Comparison of ENCODE assay signal across 25 mouse cellular contexts in genomic region chr1:21042461-21042860, GRCm38 (mm10). TPM values are rescaled to one million over a fixed set of nuclear protein-coding genes. Genes with fewer than 3 reads are reported as not detected.
A peak's percentile ranks its signal among the peaks of the same experiment; 100 is the strongest.
DNase-seq lines count a peak whose midpoint lies in the region; ATAC-seq and TF ChIP-seq lines count a peak whose summit lies in the region.
"Had no signal": no experiment of that assay in that cellular context is flagged by ENCODE, and none has a peak within 500 bp of the region (broad histone marks: within the 10 kb centered on the region; RNA-seq: fewer than 3 reads in every experiment).

No protein-coding gene starts in this region.

- peak overlapping the region; percentile 50 for H3K27ac ChIP-seq in gastrocnemius, adult 2 months
- H3K27ac ChIP-seq in limb, embryonic 15.5 days, result 0 out of 2 replicates have a peak overlapping the region, but pooled peaks have one; percentile 3
- H3K27ac ChIP-seq in limb, embryonic 10.5 days, result no peak overlapping the region
- H3K27ac ChIP-seq in embryonic fibroblast, embryonic 13.5 days (ENCODE audit: insufficient read depth, low read length), result peak overlapping the region; percentile 89
- H3K27ac ChIP-seq: forebrain, embryonic 10.5 days; hindbrain, embryonic 14.5 days had no signal

- no peak overlapping the region for H3K4me2 ChIP-seq in limb, embryonic 15.5 days
- H3K4me2 ChIP-seq: heart, embryonic 11.5 days; hindbrain, embryonic 14.5 days had no signal

- no peak for DNase-seq in gastrocnemius, adult 2 months
- no peak for DNase-seq in gastrocnemius, postnatal 10 days
- DNase-seq in limb, embryonic 10.5 days (ENCODE audit: low spot score), result no peak
- peak; percentile 21 for DNase-seq in 3T3-L1 (ENCODE audit: low read depth, low spot score)
- DNase-seq: adrenal gland, adult 8-10 months; adrenal gland, postnatal 25 days; cerebellum, adult 11-12 months; cerebellum, adult 8-10 months; cerebellum, postnatal 10 days; cerebellum, postnatal 36 days; embryo, embryonic 11 days; forebrain, postnatal 0 days; gastrocnemius, postnatal 36 days; heart, postnatal 36 days had no signal

- intact Hi-C loops in gastrocnemius, adult 2 months (cut with DNase I), result no loop called here

- 79% methylated on average over 7 of the region's 7 CpGs for WGBS in limb, embryonic 15.5 days
- 93% methylated on average over 7 of the region's 7 CpGs for WGBS in limb, embryonic 10.5 days

- H3K4me1 ChIP-seq in limb, embryonic 15.5 days, result peaks cover 24% of the 10 kb centered on the region
- H3K4me1 ChIP-seq in limb, embryonic 10.5 days, result peaks cover 27% of the 10 kb centered on the region
- peaks cover 30% of the 10 kb centered on the region for H3K4me1 ChIP-seq in embryonic fibroblast, embryonic 13.5 days (ENCODE audit: control insufficient read depth, insufficient read depth, low read length)

- no peak overlapping the region for H3K9ac ChIP-seq in limb, embryonic 15.5 days
- H3K9ac ChIP-seq: forebrain, postnatal 0 days; hindbrain, embryonic 14.5 days had no signal

- TF ChIP-seq CTCF in gastrocnemius, adult 2 months (IDR thresholded peaks at IDR 0.05), result no peak
- no peak for TF ChIP-seq CTCF in embryonic fibroblast, embryonic 13.5 days (IDR thresholded peaks at IDR 0.05; ENCODE audit: borderline replicate concordance, insufficient read depth, low read length)

- H3K27me3 ChIP-seq in limb, embryonic 15.5 days, result no peaks in the 10 kb centered on the region
- no peaks in the 10 kb centered on the region for H3K27me3 ChIP-seq in limb, embryonic 10.5 days (ENCODE audit: low read depth, poor library complexity, severe bottlenecking)

- no peak for TF ChIP-seq POLR2A in embryonic fibroblast, embryonic 13.5 days (IDR thresholded peaks at IDR 0.05; ENCODE audit: low read depth, low read length)

- H3K4me3 ChIP-seq in gastrocnemius, adult 2 months, result no peak overlapping the region
- no peak overlapping the region for H3K4me3 ChIP-seq in limb, embryonic 15.5 days
- no peak overlapping the region for H3K4me3 ChIP-seq in limb, embryonic 10.5 days
- H3K4me3 ChIP-seq in embryonic fibroblast, embryonic 13.5 days (ENCODE audit: insufficient read depth, low read length), result no peak overlapping the region
- H3K4me3 ChIP-seq: erythroblast, embryonic 14.5 days; forebrain, embryonic 10.5 days had no signal

- H3K36me3 ChIP-seq in limb, embryonic 15.5 days, result peaks cover 3% of the 10 kb centered on the region; the same call in 1 of the 2 replicates
- no peaks in the 10 kb centered on the region for H3K36me3 ChIP-seq in limb, embryonic 10.5 days
- H3K36me3 ChIP-seq: forebrain, embryonic 10.5 days had no signal

- ATAC-seq in limb, embryonic 15.5 days (ENCODE audit: insufficient number of reproducible peaks, low FRiP score, low TSS enrichment, low read depth), result no peak
- no peak for ATAC-seq in erythroid progenitor cell, adult 5-6 weeks (replicated peaks; ENCODE audit: low FRiP score, poor library complexity, severe bottlenecking)
- ATAC-seq: activated CD4-positive, CD25-positive, alpha-beta regulatory T cell, adult 4 months; CD4-positive, CD25-positive, alpha-beta regulatory T cell, adult 4 months; forebrain, embryonic 14.5 days; forebrain, postnatal 0 days; intestine, postnatal 0 days had no signal

- H3K9me3 ChIP-seq in limb, embryonic 15.5 days, result no peaks in the 10 kb centered on the region
- no peaks in the 10 kb centered on the region for H3K9me3 ChIP-seq in limb, embryonic 10.5 days (replicated peaks)
- H3K9me3 ChIP-seq: forebrain, embryonic 10.5 days had no signal

RNA-seq across cellular contexts. Expression of gene Tram2, which starts 36.6 kb away (rescaled TPM):
- total RNA-seq in gastrocnemius, adult 2 months (2021), result 1 to 10 TPM; 2.6 to 3.4 TPM
- 10 to 100 TPM; 10.6 to 19.5 TPM for total RNA-seq in gastrocnemius, postnatal 10 days (2021)
- 10.9 and 11.5 TPM in 2 replicates for polyA plus RNA-seq in limb, embryonic 15.5 days (2015; fragmentation: Nextera tagmentation; extraction: Ambion mirVana)
- 5.1 and 6.1 TPM in 2 replicates for polyA plus RNA-seq in limb, embryonic 10.5 days (2016; fragmentation: Nextera tagmentation; extraction: Ambion mirVana)
- polyA plus RNA-seq in embryonic fibroblast, embryonic 13.5 days (2011; ENCODE audit: insufficient read length, low read depth, missing spikeins), result 47.9 and 57.1 TPM in 2 replicates
- total RNA-seq in erythroid progenitor cell, adult 5-6 weeks (2015; ENCODE audit: low replicate concordance), result 1.3 and 1.4 TPM in 2 replicates
- 0.51 TPM in 1 of 2 replicates, not detected in the other for total RNA-seq in erythroid progenitor cell, adult 5-6 weeks (2017; ENCODE audit: low replicate concordance)
- polyA plus RNA-seq: erythroblast, embryonic 14.5 days had no signal
